Mouse (Mus musculus): ENCODE data around the gene Slc8a1. TPM values are rescaled to one million over a fixed set of nuclear protein-coding genes. Genes with fewer than 3 reads are reported as not detected.

The Slc8a1 gene
- total RNA-seq, 2 experiments from 2014 or later: 291 TPM

- no peak for DNase-seq (ENCODE audit: low spot score in 2 of 2)
- Histone ChIP-seq H3K27ac (0 out of 2 replicates have a peak overlapping the region, but pooled peaks have one; percentile 8), H3K4me3 (no peak overlapping the region)
- TF ChIP-seq CTCF (conservative IDR thresholded peaks at IDR 0.05): no peak
Measured at GRCm38 (mm10) chr17:81473363-81473762, 264.8 kb downstream of the Slc8a1 start.

DNA sequence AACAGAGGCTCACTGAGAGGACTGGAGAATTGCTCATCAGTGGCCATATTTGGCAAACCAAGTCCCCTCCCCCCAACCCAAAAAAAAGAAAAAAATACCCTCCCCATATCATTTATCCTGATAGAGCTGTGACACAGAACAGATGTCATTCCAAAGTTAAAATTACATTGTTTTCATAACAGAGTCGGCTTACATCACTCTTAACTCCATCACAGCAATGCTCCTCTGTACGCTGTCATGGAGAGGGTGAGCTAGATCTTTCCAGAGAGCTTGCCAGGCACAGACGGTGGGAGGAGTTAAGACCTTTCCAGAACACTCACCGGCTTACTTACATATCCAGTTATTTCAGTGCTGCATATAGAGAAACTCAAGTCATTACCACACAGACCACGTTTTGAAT, 269.2 kb downstream of the Slc8a1 start:
- Histone ChIP-seq H3K27ac (peak overlapping the region; percentile 18; the same call in 1 of the 2 replicates), H3K4me3 (no peak overlapping the region)
- DNase-seq (ENCODE audit: low spot score in 2 of 2): peak in 1 of 2 experiments; percentile 34
- no peak for TF ChIP-seq CTCF (conservative IDR thresholded peaks at IDR 0.05)

DNA sequence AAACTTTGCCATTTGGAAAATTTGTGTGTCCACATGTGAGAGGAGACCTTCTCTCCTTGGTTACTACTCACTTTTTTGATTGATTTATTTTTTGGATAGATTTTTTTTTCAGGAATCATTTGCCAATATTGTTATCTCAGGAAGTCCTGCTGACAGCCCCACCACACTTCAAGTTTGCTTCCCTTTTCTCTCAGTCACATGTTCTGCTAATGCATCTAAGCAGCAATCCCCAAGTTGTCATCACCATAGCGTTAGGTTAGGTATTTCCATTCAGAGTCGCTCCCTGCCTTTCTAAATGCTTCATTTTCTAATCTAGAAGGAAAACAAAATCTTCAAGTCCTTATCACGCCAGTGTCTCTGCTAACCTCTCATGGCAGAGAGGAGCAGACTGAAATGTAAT, 278.8 kb downstream of the Slc8a1 start:
- TF ChIP-seq CTCF (conservative IDR thresholded peaks at IDR 0.05): no peak
- DNase-seq (ENCODE audit: low spot score in 2 of 2): no peak
- Histone ChIP-seq H3K27ac (no peak overlapping the region), H3K4me3 (no peak overlapping the region)

DNA sequence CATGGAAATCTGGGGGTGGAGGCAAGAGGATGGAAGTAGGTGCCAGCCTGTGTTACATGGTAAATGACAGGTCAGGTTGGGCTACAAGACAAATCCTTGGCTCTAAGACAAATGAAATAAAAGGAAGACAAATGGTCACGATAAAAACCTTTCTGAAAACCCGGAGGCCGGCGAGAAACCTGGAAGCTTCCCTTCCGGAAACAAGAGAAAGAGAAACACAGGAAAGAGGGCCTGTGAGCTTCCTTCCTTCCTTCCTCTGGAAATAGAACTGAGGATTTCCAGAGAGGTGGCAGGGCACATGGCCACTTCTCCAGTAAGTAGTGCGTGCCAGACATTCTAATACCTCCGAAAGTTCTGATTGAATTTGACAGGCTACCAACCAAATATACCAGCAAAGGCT, 282.2 kb downstream of the Slc8a1 start:
- TF ChIP-seq CTCF (conservative IDR thresholded peaks at IDR 0.05): no peak
- DNase-seq (ENCODE audit: low spot score in 2 of 2): no peak
- no peak overlapping the region for H3K27ac ChIP-seq
- no peak overlapping the region for H3K4me3 ChIP-seq

DNA sequence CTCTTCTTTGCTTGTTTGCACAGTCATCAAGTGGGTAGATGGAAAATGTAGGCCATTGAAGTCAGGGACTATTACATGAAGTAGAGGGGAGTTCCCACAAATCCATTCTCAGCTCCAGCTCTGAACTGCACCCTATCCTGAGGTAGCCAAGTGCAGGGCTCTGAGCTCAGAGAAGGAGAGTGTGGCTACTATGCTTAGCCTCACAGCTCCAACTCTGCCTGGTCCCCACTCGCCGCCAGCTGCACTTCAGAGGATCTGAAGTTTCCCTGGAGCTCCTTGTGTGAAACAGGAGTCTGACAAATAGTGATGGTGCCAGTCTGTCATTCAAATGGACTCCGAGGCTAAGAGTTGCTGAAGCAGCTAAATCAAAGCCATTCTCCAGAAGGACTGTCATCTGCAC, 282.9 kb downstream of the Slc8a1 start:
- Histone ChIP-seq H3K27ac (peak overlapping the region; percentile 24; the same call in 1 of the 2 replicates), H3K4me3 (no peak overlapping the region)
- no peak for DNase-seq (ENCODE audit: low spot score in 2 of 2)
- no peak for TF ChIP-seq CTCF (conservative IDR thresholded peaks at IDR 0.05)

DNA sequence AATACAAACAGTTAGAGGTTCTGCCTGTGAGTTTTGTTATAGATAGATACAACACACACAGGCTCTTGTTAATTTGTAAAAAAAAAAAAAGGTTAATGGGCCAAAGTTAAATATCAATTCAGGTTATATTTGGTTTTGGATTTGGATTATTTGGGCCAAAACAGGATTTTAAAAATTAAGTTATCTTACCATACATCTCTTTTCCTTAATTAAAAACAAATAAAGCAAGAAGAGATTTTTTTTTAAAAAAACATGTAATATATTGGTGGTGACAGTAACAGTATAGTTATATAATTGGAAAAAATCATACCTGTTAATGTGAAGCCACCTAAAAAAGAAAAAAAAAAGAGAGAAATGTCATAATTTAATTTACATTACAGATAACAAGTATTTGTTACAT, 296.7 kb downstream of the Slc8a1 start, which contains the start of gene Gm11096:
Gm11096 (plus strand) TSS at position 301 of the 400 bp plus-strand sequence.
- no peak for TF ChIP-seq CTCF (conservative IDR thresholded peaks at IDR 0.05)
- Histone ChIP-seq H3K4me3 (no peak within 1 kb of the TSS), H3K27ac (no peak within 1 kb of the TSS)
- DNase-seq (ENCODE audit: low spot score in 2 of 2): no peak

DNA sequence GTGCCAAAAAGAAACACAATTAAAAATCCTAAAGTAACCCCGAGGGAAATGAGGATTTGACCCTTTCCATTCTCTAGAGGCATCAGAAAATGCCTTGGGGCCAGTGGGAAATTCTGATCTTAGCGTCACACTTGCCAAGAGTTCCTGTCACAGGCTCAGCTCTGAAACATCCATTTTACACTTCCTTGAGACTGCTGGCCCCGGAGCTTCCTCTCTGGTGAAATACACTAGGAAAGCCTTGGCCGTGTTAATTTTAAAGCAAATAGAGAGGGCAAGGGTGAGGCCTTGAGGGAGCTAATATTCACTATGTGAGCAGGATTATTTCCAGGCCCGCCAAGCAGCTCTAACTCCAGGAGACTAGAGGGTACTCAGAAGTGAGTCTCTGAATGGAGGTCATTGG, 305.0 kb downstream of the Slc8a1 start:
- TF ChIP-seq CTCF (conservative IDR thresholded peaks at IDR 0.05): no peak
- Histone ChIP-seq H3K27ac (no peak overlapping the region), H3K4me3 (no peak overlapping the region)
- DNase-seq (ENCODE audit: low spot score in 2 of 2): no peak

GRCm38 (mm10) chr17:81432733-81433132, 305.4 kb downstream of the Slc8a1 start:
- H3K4me3 ChIP-seq: no peak overlapping the region
- H3K27ac ChIP-seq: no peak overlapping the region
- no peak for TF ChIP-seq CTCF (conservative IDR thresholded peaks at IDR 0.05)
- no peak for DNase-seq (ENCODE audit: low spot score in 2 of 2)

- TF ChIP-seq CTCF (conservative IDR thresholded peaks at IDR 0.05): no peak
- H3K4me3 ChIP-seq: no peak overlapping the region
- peak overlapping the region; percentile 65 for H3K27ac ChIP-seq
- peak; percentile 63 to 70 for DNase-seq (ENCODE audit: low spot score in 2 of 2)
Measured at GRCm38 (mm10) chr17:81427245-81427644, 310.9 kb downstream of the Slc8a1 start.

GRCm38 (mm10) chr17:81424256-81424912, 313.8 kb downstream of the Slc8a1 start:
- H3K27ac ChIP-seq: peak overlapping the region; percentile 39; the same call in 1 of the 2 replicates
- H3K4me3 ChIP-seq: no peak overlapping the region
- no peak for TF ChIP-seq CTCF (conservative IDR thresholded peaks at IDR 0.05)
- no peak for DNase-seq (ENCODE audit: low spot score in 2 of 2)

DNA sequence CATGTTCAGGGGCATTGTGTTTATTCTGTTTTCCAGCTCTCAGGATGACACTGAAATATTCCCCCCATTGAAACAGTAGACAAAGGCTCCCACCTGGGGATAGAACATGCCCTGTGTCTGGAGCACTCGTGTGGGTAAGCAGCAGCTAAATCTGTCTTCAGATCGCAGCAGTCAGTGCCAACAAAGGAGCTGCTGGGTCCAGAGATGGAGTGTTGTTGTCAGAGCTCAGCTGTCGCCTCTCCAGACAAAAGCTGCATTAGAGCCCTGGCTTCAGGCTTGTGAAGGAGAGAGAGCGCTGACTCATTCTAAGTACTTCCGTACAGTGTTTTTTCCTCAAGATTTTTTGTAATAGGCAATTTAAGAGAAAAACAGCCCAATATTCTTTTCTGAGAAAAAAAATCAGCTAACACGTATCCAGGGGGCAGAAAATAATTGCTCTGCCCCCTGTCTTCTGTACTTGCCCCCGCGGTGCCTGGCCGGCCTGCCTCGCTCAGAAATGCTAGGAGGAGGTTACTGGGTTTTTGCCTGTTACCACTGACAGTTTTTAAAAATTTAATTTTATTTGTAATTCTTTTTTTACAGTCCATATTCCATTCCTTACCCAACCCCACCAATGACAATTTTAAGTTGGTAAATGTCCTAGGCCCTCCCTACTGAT, 318.2 kb downstream of the Slc8a1 start:
- TF ChIP-seq CTCF (conservative IDR thresholded peaks at IDR 0.05): no peak; the same call in 1 of the 2 replicates
- H3K4me3 ChIP-seq: no peak overlapping the region
- peak; percentile 29 to 58 for DNase-seq (ENCODE audit: low spot score in 2 of 2)
- H3K27ac ChIP-seq: peak overlapping the region; percentile 53

DNA sequence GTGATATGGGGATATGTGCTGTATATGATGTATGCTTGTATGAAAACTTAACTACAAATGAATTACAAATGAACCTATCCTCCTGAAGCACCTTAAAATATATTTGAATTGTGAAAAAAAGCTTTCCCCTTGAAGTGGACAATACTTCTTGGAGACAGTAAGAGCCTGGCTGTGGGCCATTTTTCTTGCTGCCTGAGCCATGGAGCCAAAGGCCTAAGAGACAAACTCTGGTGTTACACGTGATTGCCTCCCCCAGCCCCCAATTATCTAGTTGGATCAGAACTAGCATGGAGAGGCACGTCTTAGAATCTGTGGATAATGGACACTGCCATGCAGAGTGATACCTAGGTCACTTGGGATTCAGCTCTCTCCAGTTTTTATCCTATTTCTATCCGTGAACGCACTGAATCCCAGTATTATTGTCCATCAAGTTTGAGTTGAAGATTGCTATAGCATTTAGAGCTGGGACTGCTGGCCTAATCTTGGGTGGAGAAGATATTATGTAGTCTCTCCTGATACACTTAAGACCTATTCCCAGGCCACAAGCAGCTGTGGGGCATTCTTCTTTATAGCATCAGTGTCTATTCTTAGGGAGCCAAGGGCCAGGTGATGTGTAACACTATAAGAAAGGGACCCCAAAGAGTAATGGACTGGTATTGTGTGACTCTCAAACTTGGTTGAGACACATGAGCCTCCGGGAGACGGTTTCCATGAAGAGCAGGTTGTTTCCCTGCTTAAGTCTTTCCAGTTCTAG, 321.6 kb downstream of the Slc8a1 start:
- TF ChIP-seq CTCF (conservative IDR thresholded peaks at IDR 0.05): no peak

DNA sequence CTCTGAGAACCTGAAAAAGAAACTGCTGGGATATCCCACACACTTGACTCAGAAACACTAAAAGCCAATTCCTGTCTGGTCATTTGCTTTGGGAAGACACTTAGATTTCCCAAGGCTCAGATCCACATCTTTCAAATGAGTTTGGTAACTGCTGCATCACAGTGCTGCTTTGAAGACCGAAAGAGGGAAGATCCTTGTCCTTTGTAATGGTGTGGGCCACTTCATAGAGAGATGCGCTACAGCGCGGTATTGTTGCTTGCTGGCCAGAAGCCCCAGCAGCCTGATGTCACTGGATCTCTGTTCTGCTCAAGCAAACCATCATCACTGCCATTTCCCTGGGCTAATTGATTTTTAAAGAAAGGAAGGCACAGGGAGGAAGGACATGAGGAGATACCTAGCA, 325.4 kb downstream of the Slc8a1 start:
- no peak for TF ChIP-seq CTCF (conservative IDR thresholded peaks at IDR 0.05)
- no peak for DNase-seq (ENCODE audit: low spot score in 2 of 2)
- Histone ChIP-seq H3K27ac (no peak overlapping the region), H3K4me3 (no peak overlapping the region)

More for the DNA sequence above, 321.6 kb downstream of the Slc8a1 start:
- Histone ChIP-seq H3K4me3 (no peak overlapping the region), H3K27ac (no peak overlapping the region)
- DNase-seq (ENCODE audit: low spot score in 2 of 2): no peak
